Mouse (Mus musculus): Measurements from ENCODE around the gene Anks1b.

GRCm38 (mm10) chr10:90043773-90044172, 170.5 kb downstream of the Anks1b start:
- no peak for TF ChIP-seq CTCF (IDR thresholded peaks at IDR 0.05; ENCODE audit: control insufficient read depth, insufficient read depth, insufficient replicate concordance, low read depth, low read length)
- no peak for TF ChIP-seq POLR2A (IDR thresholded peaks at IDR 0.05; ENCODE audit: control insufficient read depth, low read depth, low read length)

Data from testis, adult 2 months (tissue).